Mouse (Mus musculus): Measurements from ENCODE around the gene Acsbg1. TPM values are rescaled to one million over a fixed set of nuclear protein-coding genes. Genes with fewer than 3 reads are reported as not detected.

The Acsbg1 gene
- 48.7 and 59.8 TPM in 2 replicates for polyA plus RNA-seq (2015; fragmentation: Nextera tagmentation; extraction: Ambion mirVana)

- Histone ChIP-seq H3K4me3 (ENCODE audit: low read length) (peak within 1 kb of the TSS; percentile 27), H3K4me1 (ENCODE audit: control insufficient read depth, insufficient read depth, low read depth, low read length) (no peaks in the 10 kb centered on the region; the same call in none of the 2 replicates), H3K27me3 (replicated peaks; ENCODE audit: control insufficient read depth, insufficient read depth, low read length) (no peaks in the 10 kb centered on the region), H3K4me2 (ENCODE audit: low read length) (peak within 1 kb of the TSS; percentile 39), H3K27ac (ENCODE audit: low read depth, low read length) (peak within 1 kb of the TSS; percentile 60), H3K9me3 (ENCODE audit: control insufficient read depth, low read length) (no peaks in the 10 kb centered on the region), H3K9ac (ENCODE audit: low read depth, low read length) (peak within 1 kb of the TSS; percentile 17; the same call in 1 of the 2 replicates), H3K36me3 (ENCODE audit: control insufficient read depth, insufficient read depth, low read length) (no peaks in the 10 kb centered on the region)
- peak; percentile 93 for ATAC-seq
- 4% methylated on average over 9 of the region's 10 CpGs for WGBS
Observed at GRCm38 (mm10) chr9:54661605-54662377, at the start of gene Acsbg1. TSS of gene Acsbg1 (minus strand) at chr9:54661870.

GRCm38 (mm10) chr9:54708085-54708484 lies 46.4 kb upstream of the Acsbg1 start:
- Histone ChIP-seq H3K9ac (ENCODE audit: low read depth, low read length) (no peak overlapping the region), H3K36me3 (ENCODE audit: control insufficient read depth, insufficient read depth, low read length) (peaks cover 11% of the 10 kb centered on the region; the same call in 1 of the 2 replicates), H3K4me1 (ENCODE audit: control insufficient read depth, insufficient read depth, low read depth, low read length) (no peaks in the 10 kb centered on the region), H3K4me3 (ENCODE audit: low read length) (no peak overlapping the region), H3K9me3 (ENCODE audit: control insufficient read depth, low read length) (no peaks in the 10 kb centered on the region), H3K4me2 (ENCODE audit: low read length) (no peak overlapping the region), H3K27me3 (replicated peaks; ENCODE audit: control insufficient read depth, insufficient read depth, low read length) (no peaks in the 10 kb centered on the region), H3K27ac (ENCODE audit: low read depth, low read length) (no peak overlapping the region)
- WGBS: 90% methylated on average over 5 of the region's 5 CpGs
- ATAC-seq: no peak

- H3K9me3 ChIP-seq (ENCODE audit: control insufficient read depth, low read length): no peaks in the 10 kb centered on the region
- H3K27ac ChIP-seq (ENCODE audit: low read depth, low read length): no peak overlapping the region
- peaks cover 11% of the 10 kb centered on the region; the same call in 1 of the 2 replicates for H3K36me3 ChIP-seq (ENCODE audit: control insufficient read depth, insufficient read depth, low read length)
- H3K4me3 ChIP-seq (ENCODE audit: low read length): no peak overlapping the region
- WGBS: 41% methylated on average over 8 of the region's 8 CpGs
- peak; percentile 30; the same call in 1 of the 2 replicates for ATAC-seq
- no peaks in the 10 kb centered on the region for H3K4me1 ChIP-seq (ENCODE audit: control insufficient read depth, insufficient read depth, low read depth, low read length)
- H3K9ac ChIP-seq (ENCODE audit: low read depth, low read length): no peak overlapping the region
- no peaks in the 10 kb centered on the region for H3K27me3 ChIP-seq (replicated peaks; ENCODE audit: control insufficient read depth, insufficient read depth, low read length)
- H3K4me2 ChIP-seq (ENCODE audit: low read length): no peak overlapping the region
Observed at GRCm38 (mm10) chr9:54707288-54707999, 45.8 kb upstream of the Acsbg1 start.

GRCm38 (mm10) chr9:54705561-54705960 lies 43.9 kb upstream of the Acsbg1 start:
- 0 out of 2 replicates have a peak, but pooled peaks cover 5% of the 10 kb centered on the region for H3K36me3 ChIP-seq (ENCODE audit: control insufficient read depth, insufficient read depth, low read length)
- H3K4me3 ChIP-seq (ENCODE audit: low read length): no peak overlapping the region
- H3K4me2 ChIP-seq (ENCODE audit: low read length): no peak overlapping the region
- WGBS: 44% methylated on average over 1 of the region's 1 CpGs
- H3K27ac ChIP-seq (ENCODE audit: low read depth, low read length): no peak overlapping the region
- ATAC-seq: no peak
- H3K4me1 ChIP-seq (ENCODE audit: control insufficient read depth, insufficient read depth, low read depth, low read length): 0 out of 2 replicates have a peak, but pooled peaks cover 1% of the 10 kb centered on the region
- no peaks in the 10 kb centered on the region for H3K9me3 ChIP-seq (ENCODE audit: control insufficient read depth, low read length)
- H3K27me3 ChIP-seq (replicated peaks; ENCODE audit: control insufficient read depth, insufficient read depth, low read length): no peaks in the 10 kb centered on the region
- H3K9ac ChIP-seq (ENCODE audit: low read depth, low read length): no peak overlapping the region

GRCm38 (mm10) chr9:54704361-54704760 lies 42.7 kb upstream of the Acsbg1 start:
- no peak overlapping the region for H3K27ac ChIP-seq (ENCODE audit: low read depth, low read length)
- no peaks in the 10 kb centered on the region for H3K9me3 ChIP-seq (ENCODE audit: control insufficient read depth, low read length)
- H3K4me1 ChIP-seq (ENCODE audit: control insufficient read depth, insufficient read depth, low read depth, low read length): peaks cover 9% of the 10 kb centered on the region
- H3K4me2 ChIP-seq (ENCODE audit: low read length): no peak overlapping the region
- ATAC-seq: no peak
- WGBS: 82% methylated on average over 5 of the region's 5 CpGs
- no peaks in the 10 kb centered on the region for H3K27me3 ChIP-seq (replicated peaks; ENCODE audit: control insufficient read depth, insufficient read depth, low read length)
- 0 out of 2 replicates have a peak, but pooled peaks cover 2% of the 10 kb centered on the region for H3K36me3 ChIP-seq (ENCODE audit: control insufficient read depth, insufficient read depth, low read length)
- H3K9ac ChIP-seq (ENCODE audit: low read depth, low read length): no peak overlapping the region
- H3K4me3 ChIP-seq (ENCODE audit: low read length): no peak overlapping the region

GRCm38 (mm10) chr9:54702581-54702980 lies 40.9 kb upstream of the Acsbg1 start:
- WGBS: 58% methylated on average over 2 of the region's 2 CpGs
- ATAC-seq: no peak
- H3K9ac ChIP-seq (ENCODE audit: low read depth, low read length): no peak overlapping the region
- no peaks in the 10 kb centered on the region for H3K36me3 ChIP-seq (ENCODE audit: control insufficient read depth, insufficient read depth, low read length)
- no peak overlapping the region for H3K4me2 ChIP-seq (ENCODE audit: low read length)
- H3K27ac ChIP-seq (ENCODE audit: low read depth, low read length): no peak overlapping the region
- H3K9me3 ChIP-seq (ENCODE audit: control insufficient read depth, low read length): no peaks in the 10 kb centered on the region
- H3K4me3 ChIP-seq (ENCODE audit: low read length): no peak overlapping the region
- H3K27me3 ChIP-seq (replicated peaks; ENCODE audit: control insufficient read depth, insufficient read depth, low read length): no peaks in the 10 kb centered on the region
- H3K4me1 ChIP-seq (ENCODE audit: control insufficient read depth, insufficient read depth, low read depth, low read length): peaks cover 9% of the 10 kb centered on the region

GRCm38 (mm10) chr9:54700746-54701145 lies 39.1 kb upstream of the Acsbg1 start:
- Histone ChIP-seq H3K9ac (ENCODE audit: low read depth, low read length) (no peak overlapping the region), H3K36me3 (ENCODE audit: control insufficient read depth, insufficient read depth, low read length) (no peaks in the 10 kb centered on the region), H3K27me3 (replicated peaks; ENCODE audit: control insufficient read depth, insufficient read depth, low read length) (no peaks in the 10 kb centered on the region; the same call in 1 of the 2 replicates), H3K4me2 (ENCODE audit: low read length) (peak overlapping the region; percentile 86), H3K4me1 (ENCODE audit: control insufficient read depth, insufficient read depth, low read depth, low read length) (peaks cover 9% of the 10 kb centered on the region), H3K4me3 (ENCODE audit: low read length) (peak overlapping the region; percentile 78; the same call in 1 of the 2 replicates), H3K27ac (ENCODE audit: low read depth, low read length) (no peak overlapping the region), H3K9me3 (ENCODE audit: control insufficient read depth, low read length) (peaks cover 5% of the 10 kb centered on the region; the same call in 1 of the 2 replicates)
- 76% methylated on average over 7 of the region's 7 CpGs for WGBS
- ATAC-seq: no peak

GRCm38 (mm10) chr9:54700174-54700475 lies 38.5 kb upstream of the Acsbg1 start:
- Histone ChIP-seq H3K4me1 (ENCODE audit: control insufficient read depth, insufficient read depth, low read depth, low read length) (peaks cover 9% of the 10 kb centered on the region), H3K27me3 (replicated peaks; ENCODE audit: control insufficient read depth, insufficient read depth, low read length) (no peaks in the 10 kb centered on the region; the same call in 1 of the 2 replicates), H3K4me3 (ENCODE audit: low read length) (peak overlapping the region; percentile 78), H3K9ac (ENCODE audit: low read depth, low read length) (peak overlapping the region; percentile 86), H3K27ac (ENCODE audit: low read depth, low read length) (no peak overlapping the region), H3K36me3 (ENCODE audit: control insufficient read depth, insufficient read depth, low read length) (no peaks in the 10 kb centered on the region), H3K4me2 (ENCODE audit: low read length) (peak overlapping the region; percentile 86), H3K9me3 (ENCODE audit: control insufficient read depth, low read length) (peaks cover 5% of the 10 kb centered on the region; the same call in 1 of the 2 replicates)
- WGBS: 22% methylated on average over 9 of the region's 9 CpGs
- peak; percentile 15; the same call in 1 of the 2 replicates for ATAC-seq

Data from hindbrain, embryonic 16.5 days (tissue).